Mouse (Mus musculus): ENCODE measurements at regions not wholly inside any gene's neighbourhood (a gene's known extent, or its start where the extent isn't known, plus 50 kb on each side); places are given as distances from the start of the nearest gene placed in this dataset.

DNA sequence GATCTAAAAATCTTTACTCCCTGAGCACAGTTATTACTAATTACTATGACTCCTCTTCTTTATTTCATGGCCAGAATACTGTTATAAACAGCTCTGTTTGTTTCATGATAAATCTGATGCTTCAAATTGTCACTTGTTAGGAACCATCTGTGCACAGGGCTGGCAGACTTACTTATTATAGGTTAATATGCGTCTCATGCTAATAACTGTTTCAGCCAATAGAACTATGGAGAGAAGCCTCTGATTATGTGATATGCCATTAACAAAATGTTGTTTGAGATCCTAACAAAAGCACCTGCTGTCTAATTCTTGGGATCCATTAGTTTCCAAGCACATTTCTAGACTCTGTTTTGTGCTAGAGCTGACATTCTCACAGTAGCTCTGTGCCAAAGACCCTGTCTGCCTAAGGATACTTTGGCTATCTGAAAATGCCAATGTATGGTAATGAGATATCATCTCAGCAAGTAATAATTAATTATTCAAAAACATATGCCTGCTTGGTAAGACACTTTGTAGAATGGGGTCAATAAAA is 318.1 kb downstream of the Grb14 start:
- DNase-seq (ENCODE audit: low spot score): peak; percentile 17

DNA sequence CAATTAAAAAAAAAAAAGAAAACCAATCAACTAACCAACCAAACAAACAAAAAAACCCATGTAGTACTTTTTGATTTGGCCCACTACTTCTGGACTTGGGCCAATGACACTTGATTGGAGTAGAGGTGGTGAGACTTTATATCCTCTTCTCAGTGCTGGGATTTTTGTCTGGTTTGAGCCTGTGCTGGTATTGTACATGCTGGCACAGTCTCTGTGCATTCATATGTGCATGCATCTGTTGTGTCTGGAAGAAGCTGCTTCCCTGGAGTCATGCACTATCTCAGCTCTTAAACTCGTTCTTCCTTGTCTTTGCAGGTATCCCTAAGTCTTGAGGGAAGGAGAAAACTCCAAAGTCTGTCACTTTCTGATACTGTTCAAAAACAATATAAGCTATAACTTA is 328.8 kb downstream of the Grb14 start:
- DNase-seq (ENCODE audit: low spot score): peak; percentile 9

DNA sequence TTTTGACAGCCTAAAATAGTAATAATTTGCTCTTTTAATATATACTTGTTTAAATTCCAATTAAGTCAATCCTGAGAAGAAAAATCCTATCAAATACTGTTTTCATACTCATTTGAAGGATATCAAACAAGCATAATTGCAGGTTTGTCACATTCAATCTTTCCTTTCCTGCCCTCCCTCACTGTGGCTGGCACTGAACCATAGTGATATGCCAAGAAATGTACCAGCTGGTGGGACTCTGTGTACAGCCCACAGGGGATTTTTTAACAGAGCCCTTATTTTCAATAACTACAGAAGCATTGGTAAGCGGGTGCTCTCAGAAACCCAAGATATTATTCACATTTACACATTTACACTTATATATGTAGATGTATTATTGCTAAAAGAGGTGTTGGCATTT is 333.3 kb downstream of the Grb14 start:
- DNase-seq (ENCODE audit: low spot score): no peak

DNA sequence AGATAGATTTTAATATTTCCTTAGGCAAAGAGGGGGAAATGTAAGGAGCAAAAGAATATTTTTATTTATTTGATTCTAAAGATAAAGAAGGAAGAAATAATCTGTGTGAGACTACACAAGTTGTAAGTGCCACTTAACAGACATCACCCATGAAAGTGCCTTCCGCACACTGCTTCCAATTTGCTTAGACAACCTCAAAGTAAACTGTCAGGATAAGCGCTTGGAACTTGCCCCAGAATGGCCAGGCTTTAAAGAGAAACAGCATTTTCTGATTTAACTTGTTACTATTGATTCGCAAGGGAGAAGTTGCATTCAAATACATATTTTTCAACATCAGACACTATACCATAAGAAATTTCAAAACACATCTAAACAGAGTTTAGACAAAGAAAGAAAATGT is 333.8 kb downstream of the Grb14 start:
- DNase-seq (ENCODE audit: low spot score): no peak

DNA sequence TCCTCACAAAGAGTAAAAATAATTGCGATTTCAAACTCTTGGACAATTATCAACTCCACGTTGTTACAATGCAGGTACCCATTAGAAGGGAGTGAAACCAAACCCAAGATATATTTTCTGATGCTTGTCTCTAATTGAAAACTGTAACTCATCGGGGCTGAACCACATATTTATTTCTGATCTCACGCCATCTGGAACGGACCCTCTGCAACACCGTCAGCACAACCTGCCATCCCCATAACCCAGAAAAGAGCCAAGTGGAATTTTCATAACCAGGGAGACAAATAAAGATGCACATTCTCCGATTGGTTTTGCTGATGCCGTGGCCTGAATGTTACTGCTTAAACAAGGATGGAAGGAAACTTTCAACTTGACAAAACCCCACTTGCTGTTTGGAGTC is 338.0 kb downstream of the Grb14 start:
- no peak for DNase-seq (ENCODE audit: low spot score)

DNA sequence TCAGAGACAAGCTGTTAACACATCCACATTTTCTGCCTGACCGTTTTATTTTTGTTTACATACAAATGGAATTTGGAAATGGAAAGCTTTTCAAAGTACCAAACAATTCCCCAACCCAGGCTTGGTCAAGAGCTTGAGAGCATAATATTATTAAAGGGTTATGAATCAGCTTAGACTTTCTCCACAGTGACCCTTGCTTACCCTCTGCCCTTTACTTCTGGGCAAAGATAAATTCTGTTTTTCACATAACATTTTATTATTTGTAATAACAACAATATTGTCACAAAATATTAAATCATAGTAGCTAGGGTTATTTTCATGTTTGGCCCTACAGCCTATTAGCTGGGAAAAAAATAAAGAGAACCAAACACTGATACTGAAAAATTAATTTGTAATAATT is 375.2 kb downstream of the Grb14 start:
- no peak for DNase-seq (ENCODE audit: low spot score)

DNA sequence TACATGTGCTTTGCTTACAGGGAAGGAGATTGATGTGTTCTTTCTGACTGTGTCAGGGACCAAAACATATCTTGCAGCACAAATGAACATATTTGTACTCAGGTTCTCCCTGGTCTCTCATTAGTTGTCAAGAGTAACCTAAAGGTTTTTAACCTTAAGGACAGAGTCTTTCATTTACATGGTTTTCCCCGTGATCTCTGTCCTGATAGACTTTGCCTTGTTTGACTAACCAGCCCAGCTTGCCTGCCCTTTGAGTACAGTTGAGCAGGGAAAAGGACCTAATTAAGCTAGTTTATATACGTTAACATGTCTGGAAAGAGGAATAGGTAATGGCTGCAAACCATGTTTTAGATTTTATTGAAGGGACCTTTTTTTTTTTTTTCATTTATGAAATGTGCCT is 407.9 kb downstream of the Grb14 start:
- DNase-seq (ENCODE audit: low spot score): no peak

DNA sequence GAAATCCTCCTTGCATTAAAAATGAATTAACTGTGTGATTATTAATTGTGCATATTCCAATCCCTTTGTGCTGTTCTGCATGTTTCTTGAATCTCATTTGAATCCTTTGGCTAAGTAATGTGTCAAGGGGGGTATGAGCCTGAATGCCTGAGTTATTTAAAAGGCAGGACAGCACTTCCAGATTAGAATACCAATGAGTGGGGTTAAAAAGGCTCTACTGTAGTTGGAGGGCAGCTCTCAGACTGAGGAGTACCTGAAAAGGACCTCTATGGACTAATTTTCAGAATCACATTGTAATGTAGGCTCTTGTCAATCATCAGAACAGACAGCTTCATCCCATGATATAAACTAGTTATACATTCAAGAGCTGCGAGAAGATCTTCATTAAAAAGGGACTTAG is 417.9 kb downstream of the Grb14 start:
- DNase-seq (ENCODE audit: low spot score): no peak

DNA sequence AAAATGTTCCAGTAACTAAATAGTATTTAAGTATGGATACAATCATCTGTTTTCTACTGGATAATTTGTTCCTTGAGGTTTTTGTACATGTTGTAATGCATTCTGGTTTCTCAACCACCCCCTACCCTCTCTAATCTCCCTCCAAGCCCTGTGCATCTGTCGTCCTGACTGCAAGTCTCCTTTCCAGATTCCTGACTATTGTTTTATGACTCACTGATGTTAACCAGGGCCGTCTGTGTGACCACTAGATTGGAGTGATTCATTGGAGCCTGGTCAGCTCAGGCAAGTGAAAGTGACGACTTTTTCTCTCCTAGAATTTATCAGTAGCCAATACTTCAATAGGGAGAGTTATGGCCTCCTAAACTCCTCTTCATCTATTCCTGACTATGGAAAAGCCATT is 442.5 kb downstream of the Grb14 start:
- DNase-seq (ENCODE audit: low spot score): no peak

DNA sequence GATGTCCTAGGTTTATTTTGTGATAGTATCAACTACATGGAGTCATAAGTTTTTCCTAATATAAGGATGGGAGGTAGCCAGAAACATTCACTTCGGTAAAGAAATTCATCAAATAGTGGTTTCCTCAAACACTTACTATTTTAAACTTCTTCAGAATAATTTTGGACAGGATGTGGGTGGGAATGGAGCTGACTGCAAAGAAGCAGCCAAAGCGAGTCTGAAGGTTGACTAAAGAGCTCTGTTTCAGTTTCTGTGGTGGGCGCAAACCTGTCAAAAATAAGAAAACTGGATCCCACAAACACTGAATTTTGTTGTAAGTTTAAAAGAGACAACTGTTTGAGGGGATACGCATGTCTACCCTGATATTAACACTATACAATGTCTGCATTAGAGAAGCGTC is 438.2 kb upstream of the Fign start:
- no peak for DNase-seq (ENCODE audit: low spot score)

DNA sequence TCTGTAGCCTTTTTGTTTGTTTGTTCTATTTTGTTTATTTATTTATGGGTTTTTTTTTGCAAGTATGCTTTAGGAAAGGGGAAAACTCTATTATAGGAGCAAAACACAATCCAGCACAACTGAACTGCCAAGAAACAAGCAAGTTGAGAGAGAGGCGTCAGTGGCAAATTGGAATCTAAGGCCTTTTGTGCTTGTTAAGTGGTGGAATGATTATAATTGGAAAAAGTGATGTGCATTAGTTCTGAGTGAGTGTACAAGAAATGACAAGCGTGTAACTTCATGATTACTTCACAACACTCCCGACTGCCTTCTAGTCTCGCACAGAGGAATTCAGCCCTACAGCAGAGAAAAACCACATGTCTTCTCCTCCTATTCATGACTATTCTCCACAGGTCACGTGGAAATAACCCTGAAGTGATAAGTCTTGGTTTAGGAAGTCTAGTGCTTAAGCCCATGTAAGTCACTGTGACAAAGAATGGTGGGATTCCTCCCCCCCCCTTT is 437.6 kb upstream of the Fign start:
- no peak for DNase-seq (ENCODE audit: low spot score)

DNA sequence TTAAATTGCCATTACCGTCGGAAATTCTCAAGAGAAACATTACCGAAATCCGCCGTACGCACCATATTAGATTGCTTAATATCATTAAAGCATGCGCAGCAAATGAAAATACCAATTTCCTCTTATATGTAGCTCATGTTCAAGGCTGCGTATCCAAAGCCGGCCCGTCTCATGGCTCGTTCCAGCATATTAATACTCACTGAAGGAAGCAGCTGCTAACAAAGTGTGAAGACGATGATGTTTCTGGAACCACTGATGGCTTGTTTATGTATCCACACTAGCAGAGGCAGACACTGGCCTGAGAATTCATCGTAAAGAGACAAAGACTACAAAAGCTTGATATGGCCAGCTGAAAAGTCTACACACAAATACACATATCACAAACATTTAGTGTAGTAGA is 437.0 kb upstream of the Fign start:
- DNase-seq (ENCODE audit: low spot score): no peak

DNA sequence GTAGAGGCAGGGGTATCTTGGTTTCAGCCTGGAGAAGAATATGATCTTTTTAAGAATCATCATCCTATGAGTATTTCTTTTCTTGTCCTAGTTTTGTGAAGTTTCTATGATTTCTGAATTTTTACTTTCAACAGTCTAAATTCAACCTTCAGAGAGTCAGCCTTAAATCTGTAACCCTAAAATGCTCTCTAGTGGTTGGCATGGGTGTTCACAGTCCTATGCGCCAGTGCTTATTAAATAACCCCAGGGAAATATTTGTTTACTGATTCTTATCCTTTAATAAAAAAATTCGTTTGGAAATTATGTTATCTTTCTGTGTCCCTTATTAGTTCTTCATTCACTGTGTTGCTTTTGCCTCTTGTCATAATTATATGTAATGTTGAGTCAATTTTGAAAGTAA is 436.5 kb upstream of the Fign start:
- no peak for DNase-seq (ENCODE audit: low spot score)

DNA sequence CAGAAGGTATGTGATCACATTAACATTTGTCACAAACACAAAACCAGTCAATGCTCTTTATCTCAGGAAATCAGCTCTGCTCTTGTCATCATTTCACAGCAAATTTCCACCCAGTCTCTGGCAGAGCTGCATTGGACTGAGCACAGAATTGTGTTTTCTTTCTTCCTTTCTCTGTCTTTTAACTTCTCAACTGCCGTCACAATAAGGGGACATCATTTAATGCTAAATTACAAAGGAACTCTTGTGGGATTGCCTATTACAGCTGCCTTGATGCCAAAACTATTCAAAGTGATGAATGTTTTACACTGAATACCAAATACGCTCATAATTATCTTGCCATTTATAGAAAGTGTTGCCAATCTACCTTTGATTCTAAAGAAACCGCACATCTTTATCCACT is 424.9 kb upstream of the Fign start:
- no peak for DNase-seq (ENCODE audit: low spot score)

DNA sequence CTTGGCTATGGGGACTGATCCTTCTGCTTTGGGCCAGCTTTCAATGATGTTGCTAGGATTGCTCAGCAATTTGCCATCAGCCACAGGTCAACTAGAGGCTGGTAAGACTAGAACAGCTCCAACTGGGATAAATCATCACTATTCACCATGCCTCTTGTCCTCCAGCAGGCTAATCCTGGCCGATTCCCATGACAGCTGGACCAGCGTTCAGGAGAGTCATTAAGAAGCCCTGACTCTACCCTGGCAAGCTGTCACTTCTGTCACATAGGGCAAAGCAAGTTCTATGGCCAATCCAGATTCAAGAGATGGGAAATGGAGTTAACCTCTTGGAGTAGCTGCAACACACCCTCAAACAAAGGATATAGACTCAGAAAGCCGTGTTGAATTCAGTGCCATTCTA is 424.4 kb upstream of the Fign start:
- DNase-seq (ENCODE audit: low spot score): no peak

DNA sequence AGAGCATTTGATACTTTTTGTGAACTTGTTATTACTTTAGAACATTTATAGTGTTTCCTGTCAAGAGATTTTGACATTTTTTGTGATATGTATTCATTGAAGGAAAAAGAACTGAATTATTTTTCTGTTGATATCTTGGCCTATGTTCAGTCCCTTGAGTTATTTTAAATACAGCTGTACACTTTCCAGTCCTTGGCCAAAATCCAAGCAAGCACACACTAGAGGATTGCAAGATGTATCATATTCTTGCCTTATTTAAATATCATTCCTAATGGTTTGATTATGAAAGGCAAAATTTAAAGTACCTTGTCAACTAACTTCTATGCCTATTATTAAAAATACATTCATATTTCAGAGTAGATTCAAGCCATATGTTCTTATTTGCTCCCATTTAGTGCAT is 397.9 kb upstream of the Fign start:
- no peak for DNase-seq (ENCODE audit: low spot score)

DNA sequence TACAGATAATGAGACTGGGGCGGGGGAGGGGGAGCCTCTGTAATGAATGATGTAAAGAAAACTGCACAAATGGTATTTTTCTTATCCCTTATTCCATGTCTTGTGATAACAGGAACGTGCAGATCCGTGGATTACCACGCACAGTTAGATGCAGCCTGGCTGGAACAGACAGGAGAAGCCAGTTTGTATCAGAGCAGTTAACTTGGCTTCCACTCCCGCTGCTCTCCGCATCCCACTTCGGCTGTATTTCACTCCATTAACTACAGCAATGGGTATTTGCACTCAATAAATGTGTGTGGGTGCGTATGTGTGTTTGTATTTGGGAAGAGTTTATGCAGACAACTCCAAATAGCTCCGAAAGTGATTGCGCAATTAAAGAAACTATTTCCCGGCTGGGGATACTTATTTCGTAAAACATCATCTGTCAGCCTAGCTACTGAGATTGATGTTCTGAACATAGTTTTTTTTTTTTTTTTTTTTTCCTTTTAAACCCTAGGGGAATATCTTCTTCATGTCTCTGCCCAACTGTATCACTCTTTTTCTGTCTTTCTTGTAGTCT is 368.7 kb upstream of the Fign start:
- no peak for DNase-seq (ENCODE audit: low spot score)

DNA sequence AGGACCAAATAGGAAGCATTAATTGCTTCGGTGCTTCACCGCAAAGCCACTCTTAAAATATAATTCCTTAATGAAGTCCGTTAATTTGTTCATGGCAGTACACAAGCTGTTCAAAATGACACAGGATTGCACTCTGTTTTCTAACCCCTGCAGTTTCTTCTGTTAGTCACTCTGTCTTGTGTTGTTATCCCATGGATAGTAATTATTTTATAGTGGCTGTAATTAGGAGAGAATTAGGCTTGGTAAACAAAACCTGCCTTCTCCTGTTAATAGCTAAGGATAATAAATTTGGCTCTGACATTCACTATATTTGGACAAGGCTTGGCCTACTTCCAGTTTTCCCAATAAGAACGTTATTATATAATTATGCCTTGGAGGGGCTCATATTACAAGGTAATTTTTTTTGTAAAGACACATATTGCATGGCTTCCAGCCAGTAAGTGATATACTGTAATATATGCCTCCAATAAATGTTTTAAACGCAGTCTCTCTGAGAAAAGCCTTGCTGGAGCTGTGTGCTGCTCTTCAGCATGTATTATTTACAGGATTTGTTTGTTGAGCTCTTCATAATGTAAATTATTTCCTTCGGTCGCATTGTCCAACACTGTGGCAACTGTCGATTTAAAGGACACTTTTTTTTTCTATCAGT is 364.8 kb upstream of the Fign start:
- no peak for DNase-seq (ENCODE audit: low spot score)

DNA sequence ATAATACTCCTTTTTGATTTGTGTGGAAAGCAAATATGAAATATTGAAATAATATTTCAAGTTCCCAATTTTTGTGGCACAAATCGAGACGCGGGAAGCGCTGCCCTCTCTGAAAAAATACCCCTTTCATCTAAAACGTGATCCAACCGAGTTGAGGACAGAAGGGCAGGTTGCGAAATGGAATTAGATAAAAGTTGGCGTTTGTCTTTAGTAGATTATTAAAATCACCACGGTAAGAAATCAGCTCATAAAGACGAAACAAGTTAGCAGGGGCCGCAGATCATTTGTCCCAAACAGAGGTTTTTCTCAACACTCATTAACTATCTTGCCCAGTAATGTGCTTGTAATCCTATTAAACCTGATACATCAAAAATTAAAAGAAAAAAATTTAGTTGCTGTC is 364.2 kb upstream of the Fign start:
- DNase-seq (ENCODE audit: low spot score): no peak

DNA sequence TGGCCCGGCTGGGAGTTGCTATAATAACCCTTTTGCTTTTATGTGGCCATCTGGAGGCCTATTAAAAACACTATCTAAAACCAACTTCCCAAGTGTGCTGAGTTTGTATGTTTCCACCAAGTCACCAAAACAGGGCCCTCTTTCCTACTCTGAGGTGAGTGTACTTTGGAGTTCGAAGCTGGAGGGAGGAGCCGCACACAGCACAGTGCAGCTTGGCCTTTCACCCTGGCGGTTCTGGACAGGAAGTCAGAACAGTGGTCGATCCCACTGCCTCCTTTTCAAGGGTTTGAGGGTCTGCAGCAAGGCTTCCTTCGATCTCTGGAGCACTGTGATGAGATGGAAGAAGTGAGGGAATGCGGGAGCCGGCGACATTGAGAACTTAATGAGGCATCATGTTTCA is 363.8 kb upstream of the Fign start:
- no peak for DNase-seq (ENCODE audit: low spot score)

DNA sequence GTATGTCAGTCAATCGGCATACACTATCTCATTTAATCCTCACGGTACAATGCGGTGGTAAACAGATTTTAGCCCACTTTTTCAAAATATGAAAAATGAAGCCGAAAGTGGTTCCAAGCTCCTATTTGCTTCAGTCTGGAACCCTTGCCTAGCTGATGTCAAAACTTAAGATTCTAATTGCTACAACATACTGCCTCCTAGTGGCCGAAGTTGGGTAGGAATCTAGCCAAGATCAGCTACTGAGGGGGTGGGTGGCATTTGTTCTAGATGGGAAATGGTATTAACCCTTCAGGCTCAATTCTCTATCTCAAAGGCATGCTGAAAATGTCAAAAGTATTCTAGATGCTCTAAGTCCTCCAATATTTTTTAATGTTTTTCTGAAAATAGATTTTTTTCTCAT is 360.3 kb upstream of the Fign start:
- DNase-seq (ENCODE audit: low spot score): peak; percentile 25

DNA sequence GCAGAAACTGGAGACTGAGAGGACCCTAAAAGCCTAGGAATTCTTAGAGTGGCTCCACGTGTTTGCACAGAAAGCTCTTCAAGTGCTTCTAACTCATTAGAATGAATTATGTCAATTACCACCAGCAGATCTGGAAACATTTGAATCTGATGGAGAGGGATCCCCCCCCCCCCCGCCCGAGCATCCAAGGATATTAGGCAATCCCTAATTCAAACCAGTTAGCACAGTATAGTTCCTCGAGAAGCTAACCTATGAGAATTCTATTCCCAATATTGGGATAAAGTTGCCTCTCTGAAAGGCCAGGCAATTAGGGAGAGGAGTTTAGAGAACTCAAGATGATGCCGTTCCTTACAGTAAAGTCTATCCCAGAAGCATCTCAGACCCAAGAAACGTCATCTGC is 354.9 kb upstream of the Fign start:
- no peak for DNase-seq (ENCODE audit: low spot score)

DNA sequence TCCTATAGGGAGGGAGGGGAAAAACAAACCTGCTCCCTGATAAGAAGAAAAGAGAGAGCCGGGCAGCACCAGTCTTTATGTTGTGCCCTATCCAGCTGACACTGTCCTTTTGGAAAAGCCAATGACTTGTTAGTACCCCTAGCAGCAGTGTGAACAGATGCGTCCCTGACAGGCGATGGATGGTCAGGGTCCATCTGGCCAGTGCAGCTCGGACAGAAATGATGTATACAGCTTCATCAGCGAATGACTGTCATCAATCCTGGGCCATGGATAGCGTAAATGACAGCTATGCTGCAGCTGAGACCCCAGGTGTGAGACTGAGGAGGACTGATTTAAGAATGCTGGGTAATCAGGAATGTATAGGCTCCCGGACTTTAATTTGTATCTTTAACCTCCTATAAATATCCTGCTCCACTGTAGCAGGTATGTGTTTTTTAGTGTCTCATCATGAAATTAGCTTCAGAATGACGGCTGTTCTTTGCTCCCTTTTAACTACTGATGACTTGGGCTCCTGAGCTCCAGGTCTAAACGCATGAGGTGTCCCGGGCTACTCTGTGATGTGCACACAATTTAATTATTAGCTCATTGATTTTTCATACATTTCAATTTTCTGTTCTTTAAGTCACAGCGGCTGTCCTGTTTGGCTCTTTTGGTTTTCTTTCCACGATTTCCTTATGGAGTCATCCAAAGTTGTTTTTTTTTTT is 353.9 kb upstream of the Fign start:
- DNase-seq (ENCODE audit: low spot score): no peak

DNA sequence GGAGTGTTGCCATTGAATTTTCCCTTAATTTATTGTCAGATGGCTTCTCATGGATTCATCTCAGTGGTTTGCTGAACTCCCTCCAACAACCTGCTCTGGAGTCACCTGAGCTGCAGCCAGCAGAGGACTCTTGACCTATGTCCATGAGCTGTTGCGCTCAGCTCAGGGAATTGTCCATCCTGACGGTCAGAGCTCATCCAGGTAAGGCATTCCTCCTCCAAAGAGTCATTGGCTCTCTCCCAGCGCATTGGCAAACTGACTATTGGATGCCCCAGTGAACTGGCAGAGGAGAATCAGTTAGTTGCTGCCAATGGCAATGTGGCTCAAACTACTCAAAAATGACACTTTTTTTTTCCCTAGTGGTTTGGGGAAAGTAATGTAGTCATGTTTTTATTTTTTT is 345.3 kb upstream of the Fign start:
- DNase-seq (ENCODE audit: low spot score): no peak

Measured in layer of hippocampus, adult 9-10 months (tissue).